Mouse (Mus musculus) telencephalon, adult 2 months (tissue): ENCODE measurements around the gene Snx1.
A peak's percentile ranks its signal among the peaks of the same experiment; 100 is the strongest.

Experiments used
- DNase-seq: peaks from one replicate; pipeline ENCODE4 v3.0.0-alpha.2; 2011; ENCODE audit warnings: low read depth, low spot score

The Snx1 gene

DNA sequence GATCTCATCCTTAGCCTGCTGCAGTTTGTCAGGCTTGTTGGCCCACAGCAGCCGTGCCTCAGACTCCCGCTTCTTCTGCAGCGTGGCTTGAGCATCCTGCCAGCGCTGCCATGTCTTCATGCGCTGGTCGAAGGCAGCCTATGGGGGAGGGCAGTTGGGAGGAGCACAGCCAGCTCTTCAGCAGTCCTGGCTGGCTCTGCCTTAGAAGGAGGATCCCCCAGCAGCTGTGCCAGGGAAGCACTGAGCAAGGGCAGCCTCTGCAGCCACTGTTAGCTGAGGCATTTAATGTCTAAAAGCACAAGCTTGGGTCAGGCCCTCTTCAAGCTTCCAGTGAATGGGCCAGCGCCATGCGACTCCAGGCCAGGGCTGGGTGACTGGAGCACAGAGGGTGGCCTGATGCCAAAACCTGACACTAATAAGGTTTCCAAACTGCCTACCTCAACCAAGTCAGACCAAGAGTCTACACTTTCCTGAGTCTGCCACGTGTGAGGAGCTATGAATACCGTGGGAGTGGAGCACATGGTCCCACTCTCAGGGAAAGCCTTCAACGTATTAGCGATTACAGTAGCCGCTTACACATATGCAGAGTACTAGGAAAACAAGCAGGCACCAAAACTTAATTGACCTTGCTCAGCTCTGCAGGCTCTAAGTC, 35.7 kb downstream of the Snx1 start:
- DNase-seq, result no peak

DNA sequence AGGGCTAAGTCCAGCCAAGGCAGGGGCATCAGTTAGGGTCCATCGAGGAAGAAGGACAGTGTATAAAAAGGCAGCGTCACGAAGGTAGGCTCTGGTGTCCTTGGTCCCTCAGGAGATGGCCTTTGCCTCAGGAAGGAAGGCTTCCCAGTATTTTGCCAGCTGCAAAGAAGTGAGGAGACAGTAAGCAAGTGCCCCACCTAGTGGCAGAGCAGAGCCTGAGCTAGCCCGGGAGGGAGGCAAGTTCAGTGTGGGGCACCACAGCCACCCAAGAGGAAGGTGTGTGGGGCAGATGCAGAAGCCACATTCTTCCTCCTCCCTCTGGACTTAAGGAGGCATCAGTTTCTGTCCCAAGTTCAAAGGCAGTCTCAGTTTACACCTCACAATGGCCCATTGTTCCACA, 38.0 kb downstream of the Snx1 start:
- DNase-seq, result no peak

DNA sequence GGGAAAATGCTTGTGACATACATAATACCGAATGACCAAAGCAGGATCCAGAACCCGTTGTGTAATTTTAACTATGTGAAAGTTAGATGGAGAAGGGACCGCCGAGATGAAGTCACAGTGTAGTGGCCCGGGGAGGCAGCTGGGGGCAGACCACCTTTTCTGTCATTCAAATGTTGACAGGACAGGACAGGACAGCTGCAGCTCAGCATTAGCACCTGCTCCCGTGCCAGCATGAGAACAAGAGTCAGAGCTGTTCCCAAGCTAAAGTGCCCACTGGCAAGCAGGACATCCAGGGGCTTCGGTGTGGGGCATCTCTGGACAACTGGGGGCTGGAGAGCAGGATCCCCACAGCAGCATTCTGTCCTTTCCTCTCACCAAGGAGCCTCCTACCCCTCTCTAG, 39.3 kb downstream of the Snx1 start:
- DNase-seq, result no peak

DNA sequence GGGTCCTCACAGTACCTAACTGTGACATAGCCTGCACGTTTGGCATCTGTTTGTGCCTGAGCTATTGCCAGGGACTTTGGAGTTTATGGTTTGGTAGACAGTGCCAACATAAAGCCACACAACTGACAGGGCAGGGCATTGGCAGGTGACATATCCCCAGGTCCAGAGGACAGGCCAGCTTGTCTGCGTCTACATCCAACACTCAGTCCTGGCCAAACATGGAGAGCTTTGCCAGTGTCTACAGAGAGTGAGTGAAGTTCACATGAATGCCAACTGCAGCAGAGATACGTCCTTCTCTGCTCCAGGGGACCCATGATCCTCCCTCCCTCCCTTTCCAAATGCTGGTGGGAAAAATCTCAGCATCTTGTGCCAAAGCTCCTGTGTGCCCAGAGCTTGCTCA, 42.2 kb downstream of the Snx1 start:
- DNase-seq, result no peak

DNA sequence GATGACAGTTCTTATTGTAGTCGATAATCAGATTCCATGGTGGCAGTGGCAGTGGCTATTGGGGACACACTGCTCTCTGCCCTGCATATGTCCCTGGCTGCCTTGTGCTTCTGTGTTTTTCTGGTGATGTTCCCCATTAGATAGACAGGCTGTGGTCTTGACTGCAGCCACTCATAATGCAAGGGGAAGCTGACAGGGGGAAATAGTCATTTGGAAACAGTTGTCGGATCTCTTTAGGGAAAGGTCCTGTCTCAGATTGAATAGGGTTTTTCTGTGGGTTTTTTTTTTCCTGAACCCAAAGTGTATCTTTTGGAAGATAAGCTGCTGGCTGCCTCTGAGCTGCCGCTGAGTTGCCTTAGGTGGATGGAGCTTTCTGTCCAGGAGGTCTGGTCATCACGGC, 44.4 kb downstream of the Snx1 start:
- no peak for DNase-seq

DNA sequence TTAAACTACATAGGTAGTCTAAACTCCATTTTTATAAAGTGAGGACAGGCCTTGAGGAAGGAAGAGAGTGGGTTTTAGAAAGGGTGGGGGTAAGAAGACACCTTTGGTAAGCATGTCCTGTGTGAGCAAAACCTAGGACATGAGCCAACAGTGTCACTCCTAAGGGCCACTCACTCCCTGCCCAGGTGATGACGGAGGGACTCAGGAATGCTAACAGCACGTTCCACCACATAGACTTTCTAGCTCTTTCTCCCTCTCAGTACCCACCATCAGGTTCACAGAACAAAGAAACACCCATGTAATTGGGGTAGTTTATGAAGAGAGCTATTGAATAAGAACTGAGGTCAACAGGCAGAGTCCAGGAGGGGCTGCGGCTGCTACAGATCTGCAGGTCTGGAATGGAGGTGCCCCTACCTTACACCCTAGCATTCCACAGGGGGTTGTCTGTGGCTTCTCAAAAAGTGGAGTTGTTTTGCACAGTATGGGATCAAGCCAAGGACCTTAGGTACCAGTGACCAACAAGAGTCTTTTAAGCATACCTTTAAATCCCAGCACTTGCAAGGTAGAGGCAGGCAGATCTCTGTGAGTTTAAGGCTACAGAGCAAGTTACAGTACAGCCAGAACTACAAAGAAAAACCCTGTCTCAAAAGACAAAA, 45.5 kb downstream of the Snx1 start:
- no peak for DNase-seq

DNA sequence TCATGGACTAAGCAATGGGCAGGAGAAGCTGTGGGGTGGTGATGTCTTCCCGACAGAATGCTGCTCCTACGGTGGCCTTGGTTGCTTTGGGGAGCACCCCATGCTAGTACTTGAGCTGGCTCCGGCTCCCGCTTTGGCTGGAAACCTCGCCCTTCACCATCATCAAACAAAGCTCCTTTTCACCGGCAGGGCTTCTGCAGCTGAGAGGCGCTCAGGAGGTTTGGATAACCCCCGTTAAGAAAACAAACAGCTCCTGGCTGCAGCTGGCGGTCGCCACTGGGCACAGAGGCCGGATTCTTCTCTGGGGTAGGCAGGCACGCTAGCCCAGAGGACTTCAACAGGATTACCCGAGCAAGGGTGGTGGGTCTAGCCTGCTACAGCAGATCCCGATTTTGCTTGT, 47.9 kb downstream of the Snx1 start:
- DNase-seq, result no peak

DNA sequence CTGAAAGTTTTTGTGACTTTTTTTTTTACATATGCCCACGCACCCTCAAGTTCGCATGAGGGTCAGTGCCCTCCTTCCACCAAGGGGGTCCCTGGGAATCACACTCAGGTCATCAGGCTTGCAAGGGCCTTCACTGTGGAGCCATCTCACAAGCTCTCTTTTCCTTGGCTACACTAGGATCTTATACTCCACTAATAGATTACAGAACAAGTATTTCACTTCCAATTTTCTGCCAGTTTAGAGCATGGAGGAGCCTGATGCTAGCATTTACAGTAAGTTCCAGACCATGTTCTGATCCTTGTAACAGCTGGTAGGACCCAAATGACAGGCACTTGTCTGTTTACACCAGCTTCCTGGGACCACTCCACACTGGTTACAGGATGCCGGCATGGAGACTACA, 48.3 kb downstream of the Snx1 start:
- DNase-seq, result no peak

DNA sequence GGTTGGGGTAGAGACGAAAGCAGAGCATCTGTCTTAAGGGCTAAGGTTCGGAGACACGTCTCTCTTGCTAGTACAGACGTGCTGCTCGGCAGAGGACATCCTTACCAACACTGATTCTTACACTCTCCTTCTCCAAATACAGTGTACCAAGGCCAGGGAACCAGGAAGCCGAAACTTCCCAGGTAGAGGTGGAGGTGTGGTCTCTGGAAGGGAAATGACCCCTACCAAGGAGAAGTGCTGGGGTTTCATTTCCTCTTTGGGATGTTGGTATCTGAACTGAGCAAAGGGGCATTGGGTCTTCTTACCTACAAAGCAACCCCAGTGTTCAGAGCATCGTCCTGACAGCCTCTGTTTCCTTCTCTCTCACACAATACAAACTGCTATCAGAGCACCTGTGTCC, 53.6 kb downstream of the Snx1 start:
- no peak for DNase-seq

DNA sequence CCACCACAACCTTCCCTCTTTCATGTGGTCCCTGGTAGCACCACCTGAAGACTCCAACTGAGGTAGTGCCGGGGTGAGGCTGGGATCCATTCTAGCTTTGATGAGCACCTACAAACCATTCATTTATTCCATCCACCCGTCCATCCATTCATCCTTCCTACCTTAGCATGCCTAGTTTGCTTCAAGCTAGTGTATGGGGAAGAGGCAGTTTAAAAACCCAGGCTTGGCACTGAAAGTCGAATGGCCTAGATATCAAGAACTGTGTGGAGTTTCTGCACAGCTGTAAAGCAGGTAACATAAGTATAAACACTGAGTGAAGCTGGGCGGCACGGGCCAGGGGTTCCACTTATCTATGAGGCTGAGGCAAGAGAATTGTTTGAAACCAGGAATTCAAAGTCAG, 56.2 kb downstream of the Snx1 start:
- no peak for DNase-seq

DNA sequence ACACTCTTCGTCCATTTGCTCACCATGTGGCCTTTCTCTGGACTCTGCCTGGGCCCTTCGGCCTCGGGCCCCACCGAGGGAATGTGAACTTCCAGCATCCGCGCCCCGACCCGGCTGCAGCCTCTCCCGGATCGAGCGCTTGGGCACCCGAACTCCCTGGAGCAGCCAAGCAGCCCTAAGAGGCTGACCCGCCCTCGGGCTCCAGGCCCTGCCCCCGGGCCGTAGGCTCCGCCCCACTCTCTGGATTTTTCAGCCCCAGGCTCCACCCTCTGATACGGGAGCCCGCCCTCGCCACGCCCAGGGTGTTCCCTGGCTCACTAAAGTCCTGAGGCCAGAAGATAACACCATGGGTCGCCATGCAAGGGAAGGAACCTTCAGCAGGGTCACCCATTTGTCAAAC, 56.8 kb downstream of the Snx1 start, which contains the start of gene Snx22:
Gene Snx22, minus strand, starts transcription at position 137 of the 400 bp plus-strand sequence.
- DNase-seq, result no peak

DNA sequence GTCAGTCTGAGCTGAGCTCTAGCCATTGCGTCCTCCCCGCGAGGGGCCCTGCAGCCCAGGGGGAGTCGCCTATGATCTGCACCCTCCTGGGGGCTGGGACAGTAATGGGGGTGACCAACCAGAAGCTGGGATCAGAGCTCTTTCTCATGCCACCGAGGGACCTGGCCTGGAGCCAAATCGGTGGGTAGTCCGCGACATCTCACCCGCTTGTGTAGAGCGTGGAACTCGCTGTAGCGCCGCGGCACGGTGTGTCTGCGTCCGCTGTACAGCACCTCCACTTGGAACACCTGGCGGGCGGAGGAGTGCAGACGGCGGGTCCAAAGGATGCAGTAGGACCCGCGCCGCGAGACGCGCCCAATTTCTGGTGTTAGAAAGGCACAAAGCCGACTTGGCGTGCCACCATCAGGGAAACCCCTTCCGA, 57.4 kb downstream of the Snx1 start:
- DNase-seq, result no peak

DNA sequence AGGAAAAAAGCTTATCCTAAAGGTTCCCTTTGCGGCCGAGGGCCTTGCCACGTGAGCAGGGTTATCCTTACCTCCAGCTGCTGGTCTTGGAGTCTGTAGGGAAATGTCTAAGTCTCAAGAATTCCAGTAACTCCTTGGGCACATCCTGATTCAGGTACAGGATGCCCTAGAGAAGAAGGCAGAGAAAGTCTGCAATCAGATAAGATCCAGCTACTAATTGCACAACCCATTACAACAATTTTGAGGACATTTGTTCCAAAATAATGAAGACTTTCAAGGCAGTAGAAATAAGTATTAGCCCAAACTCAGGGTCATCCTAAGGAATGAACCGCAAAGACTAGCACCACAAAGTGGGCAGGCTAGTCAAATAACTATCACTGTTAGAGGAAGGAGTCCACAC, 58.3 kb downstream of the Snx1 start:
- no peak for DNase-seq

DNA sequence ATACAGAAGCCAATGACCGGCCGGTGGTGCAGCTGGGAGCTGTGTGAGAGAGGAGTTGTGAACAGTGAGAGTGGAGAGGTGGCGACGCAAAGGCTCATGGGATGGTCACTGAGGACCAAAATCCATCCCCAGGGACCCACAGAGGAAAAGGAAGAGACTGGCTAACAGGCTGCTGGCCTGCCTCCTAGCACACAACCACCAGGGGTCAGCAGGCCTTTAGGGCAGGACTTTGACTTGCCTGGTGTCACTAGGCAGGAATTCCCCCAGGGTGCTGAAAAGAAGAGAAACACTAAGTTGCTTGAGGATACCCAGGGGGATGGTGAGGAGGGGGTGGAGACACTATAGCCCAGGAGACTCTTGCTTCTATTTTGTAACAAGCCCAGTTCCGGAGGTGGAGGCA, 58.8 kb downstream of the Snx1 start:
- no peak for DNase-seq

DNA sequence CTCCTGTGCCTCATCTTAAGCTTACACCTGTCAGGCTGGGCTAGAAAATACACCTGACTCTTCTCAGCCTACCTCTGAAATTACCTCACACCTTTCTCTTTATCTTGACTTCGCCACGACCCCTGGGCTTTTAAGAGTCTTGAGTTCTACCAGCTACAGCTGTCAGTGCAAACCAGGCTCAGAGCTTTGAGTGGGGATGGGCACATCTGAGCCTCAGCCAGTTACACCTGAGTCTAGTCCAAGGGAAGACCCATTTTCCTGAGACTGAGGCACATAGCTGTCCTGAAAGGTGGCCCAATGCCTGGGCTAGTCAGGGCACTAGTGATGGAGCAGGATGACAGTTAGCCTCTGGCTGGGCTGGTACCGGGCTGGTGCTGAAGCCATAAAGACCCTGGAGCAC, 59.6 kb downstream of the Snx1 start:
- DNase-seq, result no peak

DNA sequence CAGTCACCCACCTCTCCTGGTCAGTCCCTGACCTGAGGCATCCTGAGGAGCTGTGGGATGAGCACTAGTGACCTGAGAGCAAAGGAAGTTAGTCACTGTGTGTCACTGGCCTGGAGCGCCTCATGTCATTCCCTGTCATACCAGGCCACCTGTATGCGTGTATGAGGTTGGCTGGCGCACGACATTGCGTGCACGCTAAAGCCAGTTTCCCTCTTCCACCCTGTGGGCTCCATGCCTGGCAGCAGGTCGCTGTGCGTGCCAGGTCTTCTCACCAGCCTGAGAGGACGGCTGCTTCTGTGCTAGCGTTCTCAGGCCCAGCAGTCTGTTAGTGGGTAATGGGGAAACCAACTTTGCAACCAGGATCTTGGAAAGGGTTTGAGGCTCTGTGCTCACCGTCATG, 62.1 kb downstream of the Snx1 start:
- DNase-seq, result no peak

DNA sequence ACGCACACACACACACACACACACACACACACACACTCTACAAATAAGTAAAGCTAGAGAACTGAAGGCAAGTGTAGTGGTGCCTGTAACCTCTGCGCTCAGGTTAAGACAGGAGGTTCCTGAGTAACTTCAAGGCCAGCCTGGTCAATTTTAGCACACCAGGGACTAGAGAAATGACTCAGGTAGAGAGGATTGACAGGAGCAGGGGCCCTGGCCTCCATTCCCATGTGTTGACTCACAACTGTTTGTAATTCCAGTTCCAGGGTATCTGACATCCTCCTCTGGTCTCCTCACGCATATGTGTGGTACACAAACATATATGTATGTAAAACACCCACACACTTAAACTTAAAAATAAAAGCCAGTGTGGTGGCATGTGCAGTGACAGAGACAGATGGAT, 62.9 kb downstream of the Snx1 start:
- no peak for DNase-seq

DNA sequence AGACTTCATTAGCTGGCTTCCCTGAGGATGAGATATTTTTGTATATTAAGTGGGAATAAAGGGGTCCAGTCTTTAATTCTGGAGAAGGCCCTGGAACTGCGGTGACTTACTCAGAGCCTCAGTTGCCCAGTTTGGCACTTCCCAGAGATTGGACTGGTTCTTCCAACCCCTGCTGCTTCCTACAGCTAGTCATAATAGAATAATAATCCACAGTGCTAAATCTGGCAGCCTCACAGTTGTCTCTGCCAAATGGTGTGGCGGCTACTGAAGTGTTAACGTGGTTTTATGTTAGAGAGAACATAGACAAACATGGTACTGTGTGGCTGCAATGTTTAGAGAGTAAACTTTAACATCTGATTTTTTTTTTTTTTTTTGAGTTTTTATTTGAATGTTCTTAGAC, 64.7 kb downstream of the Snx1 start:
- no peak for DNase-seq

DNA sequence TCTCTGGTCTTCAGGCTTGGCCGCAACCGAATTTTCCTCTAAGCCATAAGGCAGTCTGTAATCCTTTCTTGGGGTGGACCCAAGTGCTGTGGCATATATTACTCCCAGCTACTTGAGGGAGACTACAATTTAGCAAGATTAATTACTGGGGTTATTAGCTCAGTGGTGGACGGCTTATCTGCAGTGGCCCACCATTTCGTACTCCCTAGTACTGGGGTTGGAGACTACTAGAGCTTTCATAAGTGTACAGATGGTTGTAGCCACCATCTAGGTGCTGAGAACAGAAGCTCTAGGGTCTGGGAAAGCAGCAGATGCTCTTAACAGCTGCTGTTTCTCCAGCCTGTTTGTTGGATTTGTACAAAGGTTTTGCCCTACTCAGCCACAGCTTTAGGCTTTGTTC, 65.4 kb downstream of the Snx1 start:
- DNase-seq, result no peak

DNA sequence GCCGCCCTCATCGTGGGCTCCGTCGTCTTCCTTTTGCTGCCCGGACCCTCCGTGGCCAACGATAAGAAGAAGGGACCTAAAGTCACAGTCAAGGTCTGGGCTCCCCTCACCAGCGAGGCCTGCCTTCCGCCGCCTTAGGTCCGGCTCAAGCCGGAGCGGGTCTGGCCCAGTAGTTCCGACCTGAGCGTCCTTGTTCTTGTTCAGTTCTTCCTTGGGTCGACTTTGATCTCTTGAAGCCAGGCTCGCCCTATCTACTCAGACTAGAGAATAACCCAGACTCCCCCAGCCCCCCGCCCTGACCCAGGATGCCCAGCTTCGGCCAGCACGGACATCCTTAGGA, 66.1 kb downstream of the Snx1 start:
- DNase-seq, result no peak

DNA sequence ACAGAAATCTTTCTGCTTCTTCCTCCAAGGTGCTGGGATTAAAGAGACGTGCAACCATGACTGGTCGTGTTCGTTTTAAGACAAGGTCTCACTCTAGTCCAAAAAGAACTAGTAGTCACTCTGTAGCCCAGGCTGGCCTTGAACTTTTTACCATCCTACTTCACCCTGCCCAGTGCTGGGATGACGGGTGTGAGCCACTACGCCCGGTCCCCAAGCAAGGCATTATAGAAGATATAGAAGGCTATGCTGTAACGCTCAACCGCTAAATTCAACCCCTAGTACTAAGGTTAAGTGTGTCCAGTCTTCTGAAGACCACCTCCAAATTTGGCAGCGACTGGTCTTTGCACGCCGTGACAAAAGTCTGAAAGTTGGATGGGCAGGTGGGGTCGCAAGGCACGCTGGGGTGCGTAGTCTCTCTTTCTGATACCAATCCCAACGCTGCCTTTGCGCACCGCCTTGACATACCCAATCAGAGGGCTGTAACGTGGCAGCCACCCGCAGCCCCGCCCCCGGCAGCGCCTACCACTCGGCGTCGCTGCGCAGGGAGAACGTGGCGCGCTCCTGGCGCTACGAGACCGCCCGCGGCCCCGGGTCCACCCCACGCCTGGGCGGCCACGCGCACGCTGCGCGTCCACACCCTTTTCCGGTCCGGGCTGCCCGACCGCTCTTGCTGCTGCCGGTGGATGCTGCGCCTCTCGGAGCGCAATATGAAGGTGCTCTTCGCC, 66.6 kb downstream of the Snx1 start, which contains the start of gene Ppib:
Gene Ppib, plus strand, starts transcription at position 640 of the 725 bp plus-strand sequence.
- peak; percentile 95 for DNase-seq

DNA sequence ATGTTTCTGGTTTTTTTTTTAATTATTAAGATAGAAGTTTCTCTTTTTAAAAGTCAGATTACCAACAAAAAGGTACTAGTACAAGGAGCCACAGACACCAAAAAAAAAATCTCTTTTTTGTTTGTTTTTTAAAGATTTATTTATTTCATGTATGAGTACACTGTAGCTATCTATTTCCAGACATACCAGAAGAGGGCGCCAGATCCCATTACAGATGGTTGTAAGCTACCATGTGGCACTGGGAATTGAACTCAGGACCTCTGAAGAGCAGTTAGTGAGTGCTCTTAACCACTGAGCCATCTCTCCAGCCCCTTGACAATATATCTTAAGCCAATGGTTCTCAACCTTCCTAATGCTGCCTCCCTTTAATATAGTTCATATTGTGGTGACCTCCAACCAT, 72.8 kb downstream of the Snx1 start:
- DNase-seq, result no peak

DNA sequence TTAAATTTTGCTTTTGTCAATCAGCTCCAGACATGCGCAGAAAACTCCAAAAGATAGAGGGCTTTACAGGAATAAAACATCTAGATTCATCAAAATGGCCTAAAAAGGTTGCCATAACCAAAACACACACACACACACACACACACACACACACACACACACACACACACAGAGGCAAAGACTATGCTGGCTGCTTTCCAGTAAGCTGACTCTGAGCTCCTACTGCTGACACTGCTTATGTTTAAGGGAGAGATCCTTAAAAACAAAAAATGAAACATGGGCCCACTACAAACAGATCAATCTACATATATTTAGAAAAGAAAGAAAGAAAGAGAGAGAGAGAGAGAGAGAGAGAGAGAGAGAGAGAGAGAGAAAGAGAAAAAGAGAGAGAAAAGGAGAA, 73.7 kb downstream of the Snx1 start:
- no peak for DNase-seq
